Mouse (Mus musculus): ENCODE measurements around the gene Smpd1.

Smpd1 gene

GRCm38 (mm10) chr7:105554212-105554942 is at the start of gene Smpd1:
Gene Smpd1 (plus strand): TSS chr7:105554360.
- DNase-seq: peak; percentile 94 to 96

DNA sequence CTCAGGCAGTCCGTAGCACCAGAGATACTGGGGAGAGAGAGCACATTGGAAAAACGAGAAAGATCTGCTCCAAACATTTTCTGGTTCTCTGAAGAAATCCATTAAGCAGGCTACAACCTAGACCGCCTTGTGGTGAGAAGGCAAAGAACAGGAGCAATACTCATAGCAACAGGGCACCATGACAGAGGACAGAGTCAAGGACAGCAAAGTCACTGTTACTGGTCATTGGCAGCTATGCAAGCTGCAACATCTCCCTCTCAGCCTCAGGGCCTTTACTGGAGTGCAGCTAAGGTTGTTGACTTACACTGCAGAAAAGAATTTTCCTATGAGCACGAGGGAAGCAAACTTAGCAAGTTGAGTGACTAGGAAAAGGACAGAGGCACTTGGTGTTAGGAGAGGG is 46.9 kb upstream of the Smpd1 start:
- no peak for DNase-seq

GRCm38 (mm10) chr7:105510143-105510542 is 44.0 kb upstream of the Smpd1 start:
- no peak for DNase-seq

DNA sequence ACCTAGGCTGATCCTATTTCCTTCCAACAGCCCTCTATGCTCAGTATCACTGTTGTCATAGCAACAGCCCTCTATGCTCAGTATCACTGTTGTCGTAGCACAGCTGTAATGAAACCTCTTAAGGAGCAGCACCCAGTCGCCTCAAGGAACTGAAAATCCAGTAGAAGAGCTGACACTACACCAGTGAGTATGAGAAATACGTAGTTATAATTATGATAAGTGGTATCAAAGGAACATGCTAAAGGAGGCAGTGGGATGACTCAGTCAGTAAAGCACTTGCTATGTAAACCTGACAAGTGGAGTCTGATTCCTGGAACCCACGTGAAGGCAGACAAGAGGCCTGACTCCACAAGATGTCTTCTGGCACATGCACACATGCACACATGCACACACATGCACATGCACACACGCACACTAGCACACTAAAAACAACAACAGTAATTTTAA is 40.3 kb upstream of the Smpd1 start:
- DNase-seq: no peak

DNA sequence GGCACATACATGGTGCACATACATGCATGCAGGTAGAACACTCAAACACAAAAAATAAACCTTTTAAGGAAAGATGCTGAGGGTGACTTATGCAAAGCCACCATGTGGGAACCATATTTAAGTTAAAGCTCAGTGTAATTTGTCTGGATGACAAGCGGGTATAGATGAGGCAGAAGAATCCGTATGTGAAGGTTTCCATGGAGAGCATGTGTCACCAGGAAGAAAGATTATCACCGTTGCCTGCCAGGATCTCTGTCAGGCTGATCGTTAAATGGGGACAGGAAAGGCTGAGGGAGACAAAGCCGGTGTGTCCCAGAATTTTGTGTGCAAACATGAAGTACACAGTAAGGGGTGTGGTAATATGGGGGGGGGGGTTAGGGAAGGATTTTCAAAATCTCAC is 39.6 kb upstream of the Smpd1 start:
- DNase-seq: no peak

DNA sequence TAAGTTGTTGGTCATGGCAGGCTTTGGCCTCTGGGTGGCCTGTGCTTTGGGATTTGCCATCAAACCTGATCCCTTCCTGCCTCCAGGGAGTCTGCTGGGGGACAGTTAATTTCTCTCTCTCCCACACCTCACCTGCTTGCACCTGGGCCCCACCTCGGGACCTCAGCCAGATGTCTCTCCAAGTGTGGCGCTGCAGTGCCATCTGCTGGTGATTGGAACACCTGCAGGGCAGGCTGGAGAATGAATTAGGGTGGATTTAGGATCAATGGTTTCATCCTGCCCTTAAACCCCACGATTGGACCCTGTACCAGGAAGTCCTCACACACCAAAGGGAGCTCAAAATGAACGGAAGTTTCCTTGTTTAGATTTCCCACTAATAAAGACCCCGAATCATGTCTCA is 39.0 kb upstream of the Smpd1 start:
- DNase-seq: peak; percentile 83 to 85

DNA sequence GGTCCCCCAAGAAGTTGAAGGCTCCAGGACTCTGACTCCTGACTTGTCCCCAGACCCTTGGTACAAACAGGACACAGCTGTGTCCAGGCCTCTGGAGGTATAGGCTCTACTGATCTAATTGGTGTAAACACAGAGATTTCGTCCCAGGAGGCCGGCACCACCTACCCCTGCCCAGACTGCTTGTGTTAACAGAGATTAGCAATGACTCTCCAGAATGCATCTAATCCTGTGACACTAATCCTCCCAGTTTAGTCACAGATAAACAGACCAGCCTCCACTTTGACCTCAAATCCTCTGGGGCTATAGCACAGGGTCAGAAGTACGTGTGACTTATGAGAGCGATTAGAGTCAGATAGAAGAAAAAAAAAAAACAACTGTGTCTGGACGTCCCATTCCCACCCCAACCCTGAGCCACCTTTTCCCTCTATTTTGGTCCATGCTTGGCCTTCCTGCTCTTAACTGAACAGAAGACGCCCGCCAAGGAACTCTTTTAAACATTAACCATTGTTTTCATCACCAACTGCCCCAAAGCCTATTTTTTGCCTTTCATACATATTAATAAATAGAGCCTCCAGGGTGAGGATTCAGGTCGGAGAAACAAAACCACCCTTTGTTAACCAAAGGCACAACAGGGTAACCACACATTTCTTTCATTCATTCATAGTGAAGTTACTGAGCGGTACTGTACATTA is 37.3 kb upstream of the Smpd1 start:
- DNase-seq: no peak

DNA sequence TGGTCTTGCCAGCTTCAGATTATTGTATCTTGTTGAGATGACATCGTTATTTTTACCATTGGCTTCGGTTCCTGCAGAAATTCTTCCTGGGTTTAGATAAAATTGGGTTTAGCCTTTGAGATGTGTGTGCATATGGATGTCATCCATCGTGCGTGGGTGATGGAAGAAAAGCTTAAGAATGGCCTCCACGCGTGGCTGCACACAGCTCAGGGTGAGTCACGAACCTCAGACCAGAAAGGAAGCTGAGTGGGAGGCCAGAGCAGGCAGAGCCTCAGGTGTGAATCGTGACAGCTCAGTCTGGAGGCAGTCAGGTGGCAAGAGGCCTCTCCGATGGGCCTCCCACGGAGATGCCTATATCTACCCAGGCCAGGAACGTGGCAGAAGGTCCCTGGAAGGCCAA is 34.8 kb upstream of the Smpd1 start:
- peak in 1 of 2 experiments; percentile 10 for DNase-seq

DNA sequence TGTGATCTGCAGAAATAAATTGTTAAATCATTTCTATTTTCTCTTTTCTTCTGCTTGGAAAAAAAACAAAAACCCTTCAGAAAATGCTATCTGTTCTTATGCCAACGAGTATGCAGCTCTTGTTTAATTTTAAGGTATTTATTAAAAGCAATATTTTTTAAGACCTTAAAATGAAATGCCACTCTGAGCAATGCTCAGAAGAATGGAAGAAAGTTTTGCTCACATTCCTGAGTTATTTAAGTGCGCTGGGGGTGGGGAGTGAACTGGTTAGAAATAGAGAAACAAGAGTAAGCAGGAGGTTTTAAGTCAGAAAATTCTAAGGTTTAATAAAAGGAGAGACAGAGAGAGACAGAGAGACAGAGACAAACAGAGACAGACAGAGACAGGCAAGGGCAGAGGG is 34.4 kb upstream of the Smpd1 start:
- DNase-seq: no peak

- peak; percentile 35 to 38 for DNase-seq
Measured at GRCm38 (mm10) chr7:105520201-105520600, 34.0 kb upstream of the Smpd1 start.

DNA sequence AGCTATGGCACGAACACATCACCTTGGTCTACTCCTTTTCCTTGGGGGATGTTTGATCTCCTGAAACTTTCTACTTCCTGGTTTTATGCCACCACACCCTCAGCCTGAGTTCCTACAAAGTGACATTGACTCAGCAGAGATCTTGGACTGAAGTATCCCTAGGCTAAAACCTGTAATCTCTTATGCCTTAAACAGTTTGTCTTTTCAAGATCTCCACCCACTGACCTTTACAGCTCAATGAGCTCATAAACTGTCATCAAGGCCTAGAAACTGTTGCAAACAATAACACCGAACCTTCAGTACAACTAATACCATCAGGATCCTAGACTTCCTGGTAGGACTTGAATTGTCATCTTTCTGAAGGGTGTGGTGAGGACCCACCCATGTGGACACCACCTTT is 29.9 kb upstream of the Smpd1 start:
- no peak for DNase-seq

- DNase-seq: peak; percentile 64 to 75
Measured at GRCm38 (mm10) chr7:105527306-105527937, 26.7 kb upstream of the Smpd1 start.

GRCm38 (mm10) chr7:105528094-105528493 is 26.1 kb upstream of the Smpd1 start:
- peak in 1 of 2 experiments; percentile 9 for DNase-seq

- no peak for DNase-seq
Measured at GRCm38 (mm10) chr7:105534162-105534561, 20.0 kb upstream of the Smpd1 start.

- DNase-seq: no peak
Measured at GRCm38 (mm10) chr7:105545986-105546385, 8.2 kb upstream of the Smpd1 start.

DNA sequence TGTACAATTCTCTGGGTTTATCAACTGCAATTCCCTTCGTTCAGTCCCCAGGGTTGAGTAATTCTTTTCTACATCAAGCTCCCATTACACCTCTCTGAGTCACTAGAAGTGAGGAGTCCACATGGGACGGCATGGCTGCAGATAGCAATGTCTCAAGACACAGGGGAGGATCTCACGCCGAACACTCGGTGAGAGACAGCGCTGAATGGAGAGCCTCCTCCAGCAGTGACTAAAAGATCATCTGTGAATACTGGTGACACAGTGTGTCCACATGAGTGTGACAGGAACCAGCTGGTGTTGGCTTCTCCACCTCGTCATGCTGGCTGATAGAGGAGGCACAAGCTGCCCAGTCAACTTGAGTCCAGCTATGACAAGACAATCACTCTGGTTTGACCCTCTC is 6.2 kb upstream of the Smpd1 start:
- DNase-seq: peak in 1 of 2 experiments; percentile 23

- DNase-seq: peak; percentile 66 to 76
Measured at GRCm38 (mm10) chr7:105549035-105549434, 5.1 kb upstream of the Smpd1 start.

DNA sequence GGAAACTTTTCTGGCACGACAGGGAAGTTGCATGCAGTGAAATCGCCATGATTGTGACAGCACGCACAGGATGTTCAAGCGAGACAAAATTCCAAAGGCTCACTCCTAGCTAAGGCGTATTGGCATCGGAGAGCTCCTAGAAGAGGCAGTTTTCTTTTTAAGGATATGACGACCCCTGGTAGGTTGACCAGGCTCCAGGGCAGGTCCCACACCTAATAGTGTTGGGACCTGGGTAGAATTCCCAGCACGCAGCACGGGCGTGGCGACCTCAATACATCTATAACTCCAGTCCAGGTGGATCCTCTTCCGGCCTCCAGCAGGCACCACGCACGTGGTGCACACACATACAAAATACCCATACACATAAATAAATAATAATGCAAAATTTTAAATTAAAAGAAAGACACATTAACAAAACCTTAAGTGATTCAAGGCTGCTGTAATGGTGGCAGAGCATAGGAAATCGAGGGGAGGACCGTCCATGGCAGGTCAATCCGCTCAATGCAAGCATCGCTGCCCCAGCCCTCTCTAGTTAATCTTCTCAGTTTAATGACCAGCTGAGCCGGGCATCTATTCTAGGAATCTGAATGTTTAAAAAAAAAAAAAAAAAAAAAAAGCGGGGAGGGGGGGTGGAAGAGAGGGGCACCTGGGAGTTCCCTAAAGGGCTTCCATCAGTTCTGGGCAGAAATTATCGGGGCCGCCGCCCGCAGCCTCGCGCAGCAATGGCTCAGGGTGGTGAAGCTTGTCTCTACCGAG is 526 bp upstream of the Smpd1 start:
- peak; percentile 42 to 45 for DNase-seq

- peak; percentile 67 to 68 for DNase-seq
Measured at GRCm38 (mm10) chr7:105555571-105555970, 1.4 kb downstream of the Smpd1 start.

GRCm38 (mm10) chr7:105556406-105556805 is 2.2 kb downstream of the Smpd1 start:
- peak; percentile 19 to 49 for DNase-seq

- DNase-seq: peak; percentile 42 to 57
Measured at GRCm38 (mm10) chr7:105557671-105558070, 3.5 kb downstream of the Smpd1 start.

GRCm38 (mm10) chr7:105559016-105559415 is 4.9 kb downstream of the Smpd1 start:
- DNase-seq: peak; percentile 22 to 30

DNA sequence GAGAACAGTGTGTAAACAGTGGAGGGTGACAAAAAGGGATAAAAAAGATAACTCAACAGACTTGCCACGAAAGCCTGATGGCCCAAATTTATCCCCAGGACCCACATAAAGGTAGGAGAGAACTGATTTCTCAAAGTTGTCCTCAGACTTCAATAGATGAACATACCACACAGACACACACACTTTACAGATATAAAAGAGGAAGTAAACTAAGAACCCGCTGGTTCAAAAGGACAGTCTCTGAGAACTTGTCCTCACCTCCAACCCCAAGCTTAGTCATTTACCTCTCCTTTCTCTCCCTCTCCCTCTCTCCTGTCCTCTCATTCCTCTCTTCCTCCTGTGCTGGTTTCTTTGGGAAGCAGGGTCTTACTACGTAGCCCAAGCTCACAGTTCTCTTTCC is 8.2 kb downstream of the Smpd1 start:
- DNase-seq: no peak
